Mouse (Mus musculus) limb, embryonic 11.5 days (tissue): ENCODE results near the gene S1pr4. TPM values are rescaled to one million over a fixed set of nuclear protein-coding genes. Genes with fewer than 3 reads are reported as not detected.

Source experiments
- ATAC-seq: fragments of 200-750 bp; cut with Nextera tagmentation; 2 replicates; pipeline ENCODE4 v1.8.0; 2017; ENCODE audit warnings: low read depth; ENCODE audit not compliant: insufficient number of reproducible peaks, low FRiP score, low TSS enrichment
- DNase-seq: peaks from one replicate; pipeline ENCODE4 v3.0.0-alpha.2; 2015; ENCODE audit warnings: low spot score
- H3K27ac ChIP-seq: fragments of 300-500 bp; sonication (generic); replicated peaks from 2 replicates; pipeline ENCODE4 v1.5.1; 2014; ENCODE audit warnings: low read depth, mild to moderate bottlenecking, low read length
- H3K27me3 ChIP-seq: fragments of 300-500 bp; sonication (generic); 2 replicates; pipeline ENCODE4 v1.6.1; 2014; ENCODE audit warnings: mild to moderate bottlenecking, low read length, mixed read lengths; ENCODE audit not compliant: control insufficient read depth, insufficient read depth
- H3K36me3 ChIP-seq: fragments of 300-500 bp; sonication (generic); 2 replicates; pipeline ENCODE4 v1.6.1; 2014; ENCODE audit warnings: mild to moderate bottlenecking, low read length, moderate library complexity, mixed read lengths; ENCODE audit not compliant: control insufficient read depth, insufficient read depth
- H3K4me1 ChIP-seq: fragments of 300-500 bp; sonication (generic); 2 replicates; pipeline ENCODE4 v1.6.1; 2014; ENCODE audit warnings: low read length, mixed read lengths; ENCODE audit not compliant: control insufficient read depth, insufficient read depth
- H3K4me2 ChIP-seq: fragments of 300-500 bp; sonication (generic); 2 replicates; pipeline ENCODE4 v1.6.1; 2014; ENCODE audit warnings: low read depth, mild to moderate bottlenecking, moderate library complexity; ENCODE audit not compliant: severe bottlenecking
- H3K4me3 ChIP-seq: fragments of 300-500 bp; sonication (generic); 2 replicates; pipeline ENCODE4 v1.5.1; 2014; ENCODE audit warnings: low read depth, low read length
- H3K9ac ChIP-seq: fragments of 300-500 bp; sonication (generic); 2 replicates; pipeline ENCODE4 v1.6.1; 2014; ENCODE audit warnings: mild to moderate bottlenecking, low read length
- H3K9me3 ChIP-seq: fragments of 300-500 bp; sonication (generic); 2 replicates; pipeline ENCODE4 v1.6.1; 2016; ENCODE audit warnings: low read length; ENCODE audit not compliant: control insufficient read depth
- WGBS: fragments of 180-500 bp; shearing (Covaris S2); extraction: QIAGEN DNeasy Blood & Tissue Kit; methylation state at CpG from one replicate; pipeline ENCODE4 v1.1.7; 2014; 5-methylcytosine and 5-hydroxymethylcytosine counted together
- polyA plus RNA-seq: library from polyadenylated mRNA; unstranded; fragments of >200 nt; fragmentation: Nextera tagmentation; extraction: Ambion mirVana; gene quantifications from 2 replicates; pipeline ENCODE4 v1.2.1, GENCODE M21; 2014

Gene S1pr4
- polyA plus RNA-seq, 1 experiment from 2014 or later: 0.43 TPM

DNA sequence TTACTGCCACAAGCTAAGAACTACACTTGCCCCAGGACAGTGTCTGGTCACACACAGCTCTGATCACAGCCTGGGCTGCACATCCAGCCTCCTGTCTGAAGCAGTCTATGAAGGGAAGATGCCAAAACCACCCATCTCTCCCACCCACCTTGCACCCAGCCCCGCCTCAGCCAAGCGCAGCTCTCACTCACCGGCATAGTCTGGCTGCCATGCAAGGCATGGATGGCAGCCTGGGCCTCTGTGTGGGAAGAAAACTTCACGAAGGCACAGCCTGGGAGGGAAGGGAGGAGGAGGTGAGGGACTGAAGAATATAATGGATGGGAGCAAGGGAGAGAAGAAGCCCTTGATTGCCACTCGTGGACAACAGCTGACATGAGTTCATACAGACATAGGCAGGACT is 30.7 kb downstream of the S1pr4 start:
- peaks cover 60% of the 10 kb centered on the region for H3K27me3 ChIP-seq
- DNase-seq (no peak), ATAC-seq (no peak)
- no peak overlapping the region for H3K9ac ChIP-seq
- H3K4me1 ChIP-seq: 0 out of 2 replicates have a peak, but pooled peaks cover 3% of the 10 kb centered on the region
- no peaks in the 10 kb centered on the region for H3K9me3 ChIP-seq
- whole genome bisulfite sequencing: 88% methylated on average over 5 of the region's 5 CpGs
- no peaks in the 10 kb centered on the region for H3K36me3 ChIP-seq
- H3K4me3 ChIP-seq: no peak overlapping the region
- no peak overlapping the region for H3K4me2 ChIP-seq
- H3K27ac ChIP-seq: no peak overlapping the region

DNA sequence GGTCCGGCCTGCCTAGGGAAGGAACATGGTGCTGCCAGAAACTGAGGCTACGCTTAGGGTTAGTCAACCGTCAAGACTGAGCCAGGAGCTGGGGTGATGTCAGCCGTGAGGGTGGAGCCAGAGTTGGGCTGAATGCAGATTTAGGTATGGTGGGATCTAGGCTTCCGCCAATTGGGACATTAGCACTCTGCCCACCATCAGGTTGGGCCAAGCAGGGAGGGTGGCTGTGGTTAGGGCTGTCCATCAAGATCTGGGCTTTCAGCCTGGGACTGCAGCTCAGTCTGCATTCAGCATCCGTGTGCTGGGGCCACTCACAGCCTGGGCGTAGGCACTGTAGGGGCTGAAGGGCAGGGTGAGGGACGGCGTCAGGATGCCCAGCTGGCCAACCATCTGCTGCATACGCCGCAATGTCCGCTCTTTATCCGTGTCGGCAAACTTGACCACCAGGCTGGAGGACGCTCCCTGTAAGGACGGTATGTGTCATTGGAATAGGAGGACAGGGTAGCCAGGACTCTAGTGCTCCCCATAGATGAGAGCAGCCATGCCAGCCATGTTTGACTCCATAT is 32.2 kb downstream of the S1pr4 start:
- H3K4me2 ChIP-seq: no peak overlapping the region
- H3K9me3 ChIP-seq: no peaks in the 10 kb centered on the region
- H3K4me3 ChIP-seq: no peak overlapping the region
- ATAC-seq: no peak
- DNase-seq: no peak
- no peak overlapping the region for H3K27ac ChIP-seq
- no peaks in the 10 kb centered on the region for H3K36me3 ChIP-seq
- H3K4me1 ChIP-seq: 0 out of 2 replicates have a peak, but pooled peaks cover 3% of the 10 kb centered on the region
- WGBS: 86% methylated on average over 16 of the region's 16 CpGs
- H3K27me3 ChIP-seq: peaks cover 60% of the 10 kb centered on the region
- H3K9ac ChIP-seq: no peak overlapping the region

GRCm38 (mm10) chr10:81466881-81467280 is 33.1 kb downstream of the S1pr4 start:
- Histone ChIP-seq H3K4me2 (no peak overlapping the region), H3K27ac (no peak overlapping the region), H3K4me1 (0 out of 2 replicates have a peak, but pooled peaks cover under 1% of the 10 kb centered on the region), H3K9me3 (no peaks in the 10 kb centered on the region), H3K9ac (no peak overlapping the region), H3K27me3 (peaks cover 61% of the 10 kb centered on the region), H3K36me3 (no peaks in the 10 kb centered on the region), H3K4me3 (no peak overlapping the region)
- WGBS: 51% methylated on average over 14 of the region's 14 CpGs
- ATAC-seq (no peak), DNase-seq (no peak)

DNA sequence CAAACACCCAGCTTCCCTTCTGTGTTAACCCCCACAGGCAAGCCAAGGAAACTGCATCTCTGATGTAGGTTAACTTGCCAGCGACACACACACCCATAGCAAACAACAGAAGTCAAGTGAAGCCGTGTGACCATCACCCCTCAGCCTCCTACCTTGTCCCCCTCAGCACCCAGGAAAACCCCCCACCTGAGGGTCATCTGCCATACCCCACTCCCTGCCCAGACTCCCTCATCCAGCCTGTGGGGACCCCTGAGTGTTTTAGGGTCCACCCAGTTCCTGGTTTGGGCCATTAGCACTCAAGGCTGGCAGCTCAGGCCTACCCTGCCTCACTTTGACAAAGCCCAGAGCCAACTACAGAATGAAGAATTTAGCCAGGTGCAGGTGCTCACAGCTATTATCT is 33.9 kb downstream of the S1pr4 start:
- H3K4me2 ChIP-seq: no peak overlapping the region
- ATAC-seq (no peak), DNase-seq (no peak)
- 86% methylated on average over 2 of the region's 2 CpGs for WGBS
- H3K4me3 ChIP-seq: no peak overlapping the region
- no peaks in the 10 kb centered on the region for H3K36me3 ChIP-seq
- no peak overlapping the region for H3K27ac ChIP-seq
- H3K27me3 ChIP-seq: peaks cover 65% of the 10 kb centered on the region
- no peak overlapping the region for H3K9ac ChIP-seq
- H3K4me1 ChIP-seq: no peaks in the 10 kb centered on the region
- no peaks in the 10 kb centered on the region for H3K9me3 ChIP-seq

- H3K9me3 ChIP-seq: no peaks in the 10 kb centered on the region
- H3K27me3 ChIP-seq: peaks cover 71% of the 10 kb centered on the region
- ATAC-seq: peak; percentile 10; the same call in 1 of the 2 replicates
- no peak overlapping the region for H3K4me3 ChIP-seq
- WGBS: 0% methylated on average over 5 of the region's 5 CpGs
- no peaks in the 10 kb centered on the region for H3K4me1 ChIP-seq
- DNase-seq: no peak
- no peak overlapping the region for H3K27ac ChIP-seq
- no peaks in the 10 kb centered on the region for H3K36me3 ChIP-seq
- no peak overlapping the region for H3K4me2 ChIP-seq
- H3K9ac ChIP-seq: no peak overlapping the region
Observed at GRCm38 (mm10) chr10:81465265-81465645, 34.7 kb downstream of the S1pr4 start.

DNA sequence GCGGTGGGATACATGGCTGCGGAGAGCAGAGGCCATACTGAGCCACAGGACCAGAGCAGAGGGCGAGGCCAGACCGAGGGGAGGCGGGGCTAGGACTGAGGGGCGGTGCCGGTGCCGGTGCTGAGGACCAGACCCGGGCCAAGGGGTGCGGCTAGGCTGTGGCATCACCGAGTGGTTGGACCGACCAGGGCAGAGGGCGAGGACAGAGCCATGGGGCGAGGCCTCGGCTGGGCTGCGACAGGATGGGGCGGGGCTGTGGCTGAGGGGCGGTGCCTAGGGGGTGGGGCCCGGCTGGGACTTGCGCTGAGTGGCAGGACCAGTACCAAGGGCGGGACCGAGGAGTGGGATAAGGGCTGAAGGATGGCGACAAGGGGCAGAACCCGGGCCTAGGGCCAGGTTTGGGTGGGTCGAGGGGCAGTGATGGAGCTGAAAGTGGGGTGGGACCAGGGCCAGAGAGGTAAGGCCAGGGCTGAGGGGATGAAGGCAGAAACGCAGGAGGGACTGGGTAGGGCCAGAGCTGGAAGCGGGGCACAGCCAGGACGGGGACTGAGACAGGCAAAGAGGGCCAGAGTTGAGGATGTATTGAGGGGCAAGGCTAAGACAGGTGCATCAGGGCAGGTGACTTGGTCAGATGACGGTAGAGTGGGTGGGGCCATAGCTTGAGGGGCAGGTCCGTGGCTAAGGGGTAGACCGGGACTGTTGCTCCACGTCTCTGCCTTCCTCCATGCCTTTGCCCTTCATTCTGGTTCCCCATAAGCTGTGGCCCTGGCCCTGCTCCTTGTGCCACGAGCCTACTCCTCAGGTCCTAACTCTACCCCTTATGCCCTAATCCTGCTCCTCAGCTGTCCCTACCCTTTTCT is 35.3 kb downstream of the S1pr4 start:
- Histone ChIP-seq H3K4me3 (peak overlapping the region; percentile 31), H3K9ac (no peak overlapping the region), H3K4me2 (peak overlapping the region; percentile 54), H3K4me1 (no peaks in the 10 kb centered on the region), H3K9me3 (no peaks in the 10 kb centered on the region), H3K27me3 (peaks cover 75% of the 10 kb centered on the region), H3K27ac (no peak overlapping the region), H3K36me3 (no peaks in the 10 kb centered on the region)
- peak; percentile 77 for DNase-seq
- peak; percentile 64 for ATAC-seq
- 2% methylated on average over 31 of the region's 33 CpGs for WGBS

DNA sequence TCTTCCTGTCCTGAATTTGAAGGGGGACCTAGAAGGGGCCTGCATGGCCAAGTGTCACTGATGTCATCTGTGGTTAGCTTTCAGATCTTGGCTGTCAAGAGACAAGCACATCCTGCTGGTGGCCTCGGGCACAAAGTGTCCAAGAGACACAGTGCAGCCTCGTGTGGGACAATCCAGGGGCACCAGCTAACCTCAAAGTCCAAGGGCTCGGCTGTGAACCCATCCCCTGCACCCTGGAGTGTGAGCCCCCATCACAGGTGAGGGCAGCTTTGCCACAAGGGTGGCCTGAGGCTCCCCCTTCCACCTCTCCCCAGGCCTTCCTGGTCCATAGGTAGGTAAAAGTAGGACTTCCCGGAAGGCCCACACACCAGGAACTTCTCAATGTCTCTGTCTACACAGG is 36.4 kb downstream of the S1pr4 start:
- ATAC-seq: no peak
- Histone ChIP-seq H3K27me3 (peaks cover 82% of the 10 kb centered on the region), H3K27ac (no peak overlapping the region), H3K4me1 (no peaks in the 10 kb centered on the region), H3K9me3 (no peaks in the 10 kb centered on the region), H3K4me2 (no peak overlapping the region), H3K4me3 (no peak overlapping the region), H3K36me3 (no peaks in the 10 kb centered on the region), H3K9ac (no peak overlapping the region)
- 64% methylated on average over 4 of the region's 4 CpGs for WGBS
- no peak for DNase-seq

DNA sequence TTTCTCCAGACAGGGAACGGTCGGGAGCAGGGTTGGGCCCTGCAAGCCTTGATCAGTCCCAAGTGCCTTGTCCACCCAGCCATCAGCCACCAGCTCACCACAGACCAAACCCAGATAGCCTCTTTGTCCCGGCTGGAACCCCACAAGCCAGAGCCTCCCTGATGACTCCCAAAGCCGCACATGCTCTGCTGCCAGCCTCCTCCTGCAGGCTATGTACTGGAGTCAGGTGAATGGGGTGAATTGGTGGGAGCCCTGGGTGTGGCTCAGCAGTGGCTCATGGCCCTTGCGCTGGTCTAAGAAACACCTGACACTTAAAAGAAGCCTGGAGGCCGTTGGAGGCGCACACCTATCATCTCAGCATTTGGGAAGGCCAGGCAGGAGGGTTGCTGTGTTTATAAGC is 37.0 kb downstream of the S1pr4 start:
- whole genome bisulfite sequencing: 73% methylated on average over 7 of the region's 7 CpGs
- ATAC-seq (no peak), DNase-seq (no peak)
- no peaks in the 10 kb centered on the region for H3K9me3 ChIP-seq
- no peak overlapping the region for H3K27ac ChIP-seq
- no peaks in the 10 kb centered on the region for H3K36me3 ChIP-seq
- H3K4me2 ChIP-seq: no peak overlapping the region
- H3K9ac ChIP-seq: no peak overlapping the region
- H3K4me3 ChIP-seq: no peak overlapping the region
- no peaks in the 10 kb centered on the region for H3K4me1 ChIP-seq
- H3K27me3 ChIP-seq: peaks cover 87% of the 10 kb centered on the region
